Mouse (Mus musculus): ENCODE results near the gene Cog2. TPM values are rescaled to one million over a fixed set of nuclear protein-coding genes. Genes with fewer than 3 reads are reported as not detected.

Cog2 gene
- polyA plus RNA-seq, 1 experiment from 2014 or later, result 12.1 TPM

GRCm38 (mm10) chr8:124567584-124567983 is 47.0 kb downstream of the Cog2 start:
- peak overlapping the region; percentile 68 for H3K4me2 ChIP-seq (ENCODE audit: low read depth, low read length)
- no peaks in the 10 kb centered on the region; the same call in 1 of the 2 replicates for H3K36me3 ChIP-seq (replicated peaks; ENCODE audit: insufficient read depth, low read length)
- H3K27ac ChIP-seq (ENCODE audit: low read depth), result peak overlapping the region; percentile 91
- H3K9ac ChIP-seq (replicated peaks), result peak overlapping the region; percentile 77
- H3K4me1 ChIP-seq (ENCODE audit: insufficient read depth), result peaks cover 11% of the 10 kb centered on the region; the same call in 1 of the 2 replicates
- WGBS (ENCODE audit: insufficient replicate concordance), result 58% methylated on average over 3 of the region's 3 CpGs
- H3K4me3 ChIP-seq (ENCODE audit: low read depth, low read length), result peak overlapping the region; percentile 52
- H3K27me3 ChIP-seq (ENCODE audit: insufficient read depth, low read length), result no peaks in the 10 kb centered on the region
- DNase-seq (peak; percentile 42), ATAC-seq (peak; percentile 4; the same call in 1 of the 2 replicates)
- H3K9me3 ChIP-seq (ENCODE audit: low read length), result no peaks in the 10 kb centered on the region
- TF ChIP-seq CTCF (IDR thresholded peaks at IDR 0.05; ENCODE audit: low read depth), result no peak
- no peak for TF ChIP-seq EP300 (IDR thresholded peaks at IDR 0.05; ENCODE audit: low read depth)

GRCm38 (mm10) chr8:124569100-124569499 is 48.5 kb downstream of the Cog2 start:
- H3K27me3 ChIP-seq (ENCODE audit: insufficient read depth, low read length), result no peaks in the 10 kb centered on the region

GRCm38 (mm10) chr8:124569593-124569992 is 49.0 kb downstream of the Cog2 start, which contains the start of gene Agt:
Agt (minus strand) TSS chr8:124569706.
- H3K4me2 ChIP-seq (ENCODE audit: low read depth, low read length), result peak within 1 kb of the TSS; percentile 68
- peak; percentile 83 for ATAC-seq

More at GRCm38 (mm10) chr8:124569100-124569499, 48.5 kb downstream of the Cog2 start:
- Histone ChIP-seq H3K4me1 (ENCODE audit: insufficient read depth) (peaks cover 9% of the 10 kb centered on the region; the same call in 1 of the 2 replicates), H3K4me3 (ENCODE audit: low read depth, low read length) (peak overlapping the region; percentile 52), H3K9ac (replicated peaks) (peak overlapping the region; percentile 77), H3K4me2 (ENCODE audit: low read depth, low read length) (peak overlapping the region; percentile 68), H3K27ac (ENCODE audit: low read depth) (peak overlapping the region; percentile 91), H3K36me3 (replicated peaks; ENCODE audit: insufficient read depth, low read length) (no peaks in the 10 kb centered on the region), H3K9me3 (ENCODE audit: low read length) (no peaks in the 10 kb centered on the region)
- DNase-seq (no peak), ATAC-seq (no peak)
- WGBS (ENCODE audit: insufficient replicate concordance), result 40% methylated on average over 2 of the region's 2 CpGs
- no peak for TF ChIP-seq CTCF (IDR thresholded peaks at IDR 0.05; ENCODE audit: low read depth)
- no peak for TF ChIP-seq EP300 (IDR thresholded peaks at IDR 0.05; ENCODE audit: low read depth)

GRCm38 (mm10) chr8:124571732-124572429 is 51.3 kb downstream of the Cog2 start:
- ATAC-seq, result peak; percentile 73
- Histone ChIP-seq H3K4me2 (ENCODE audit: low read depth, low read length) (peak overlapping the region; percentile 63; the same call in 1 of the 2 replicates), H3K4me3 (ENCODE audit: low read depth, low read length) (no peak overlapping the region), H3K36me3 (replicated peaks; ENCODE audit: insufficient read depth, low read length) (no peaks in the 10 kb centered on the region), H3K9ac (replicated peaks) (no peak overlapping the region), H3K27ac (ENCODE audit: low read depth) (peak overlapping the region; percentile 89), H3K4me1 (ENCODE audit: insufficient read depth) (peaks cover 8% of the 10 kb centered on the region; the same call in 1 of the 2 replicates), H3K9me3 (ENCODE audit: low read length) (no peaks in the 10 kb centered on the region), H3K27me3 (ENCODE audit: insufficient read depth, low read length) (no peaks in the 10 kb centered on the region)
- TF ChIP-seq EP300 (IDR thresholded peaks at IDR 0.05; ENCODE audit: low read depth) (peak; percentile 90), CTCF (IDR thresholded peaks at IDR 0.05; ENCODE audit: low read depth) (no peak)
- WGBS (ENCODE audit: insufficient replicate concordance), result 42% methylated on average over 8 of the region's 8 CpGs
- peak; percentile 81 for DNase-seq

More at GRCm38 (mm10) chr8:124569593-124569992, 49.0 kb downstream of the Cog2 start, which contains the start of gene Agt:
- peak; percentile 83 for DNase-seq
- H3K4me1 ChIP-seq (ENCODE audit: insufficient read depth), result peaks cover 8% of the 10 kb centered on the region; the same call in 1 of the 2 replicates
- H3K9me3 ChIP-seq (ENCODE audit: low read length), result no peaks in the 10 kb centered on the region
- TF ChIP-seq CTCF (IDR thresholded peaks at IDR 0.05; ENCODE audit: low read depth), result no peak
- TF ChIP-seq EP300 (IDR thresholded peaks at IDR 0.05; ENCODE audit: low read depth), result peak; percentile 61; the same call in 1 of the 2 replicates
- peak within 1 kb of the TSS; percentile 91 for H3K27ac ChIP-seq (ENCODE audit: low read depth)
- H3K4me3 ChIP-seq (ENCODE audit: low read depth, low read length), result peak within 1 kb of the TSS; percentile 52
- no peaks in the 10 kb centered on the region for H3K36me3 ChIP-seq (replicated peaks; ENCODE audit: insufficient read depth, low read length)
- no peaks in the 10 kb centered on the region for H3K27me3 ChIP-seq (ENCODE audit: insufficient read depth, low read length)
- H3K9ac ChIP-seq (replicated peaks), result peak within 1 kb of the TSS; percentile 77
- 58% methylated on average over 2 of the region's 2 CpGs for WGBS (ENCODE audit: insufficient replicate concordance)

GRCm38 (mm10) chr8:124572430-124572775 is 51.8 kb downstream of the Cog2 start:
- Histone ChIP-seq H3K27ac (ENCODE audit: low read depth) (peak overlapping the region; percentile 87; the same call in 1 of the 2 replicates), H3K4me1 (ENCODE audit: insufficient read depth) (peaks cover 8% of the 10 kb centered on the region; the same call in 1 of the 2 replicates), H3K9ac (replicated peaks) (no peak overlapping the region), H3K9me3 (ENCODE audit: low read length) (no peaks in the 10 kb centered on the region), H3K27me3 (ENCODE audit: insufficient read depth, low read length) (no peaks in the 10 kb centered on the region), H3K4me2 (ENCODE audit: low read depth, low read length) (no peak overlapping the region), H3K36me3 (replicated peaks; ENCODE audit: insufficient read depth, low read length) (no peaks in the 10 kb centered on the region), H3K4me3 (ENCODE audit: low read depth, low read length) (no peak overlapping the region)
- no peak for TF ChIP-seq CTCF (IDR thresholded peaks at IDR 0.05; ENCODE audit: low read depth)
- TF ChIP-seq EP300 (IDR thresholded peaks at IDR 0.05; ENCODE audit: low read depth), result no peak
- no peak for ATAC-seq
- DNase-seq, result no peak

GRCm38 (mm10) chr8:124573552-124574340 is 53.2 kb downstream of the Cog2 start:
- ATAC-seq, result no peak
- Histone ChIP-seq H3K4me2 (ENCODE audit: low read depth, low read length) (no peak overlapping the region), H3K4me3 (ENCODE audit: low read depth, low read length) (no peak overlapping the region), H3K27ac (ENCODE audit: low read depth) (peak overlapping the region; percentile 60; the same call in 1 of the 2 replicates), H3K27me3 (ENCODE audit: insufficient read depth, low read length) (no peaks in the 10 kb centered on the region), H3K36me3 (replicated peaks; ENCODE audit: insufficient read depth, low read length) (no peaks in the 10 kb centered on the region), H3K9me3 (ENCODE audit: low read length) (no peaks in the 10 kb centered on the region), H3K4me1 (ENCODE audit: insufficient read depth) (peaks cover 8% of the 10 kb centered on the region; the same call in 1 of the 2 replicates), H3K9ac (replicated peaks) (0 out of 2 replicates have a peak overlapping the region, but pooled peaks have one; percentile 1)
- TF ChIP-seq CTCF (IDR thresholded peaks at IDR 0.05; ENCODE audit: low read depth), result peak; percentile 88
- TF ChIP-seq EP300 (IDR thresholded peaks at IDR 0.05; ENCODE audit: low read depth), result no peak
- WGBS (ENCODE audit: insufficient replicate concordance), result 59% methylated on average over 15 of the region's 15 CpGs
- peak; percentile 90 for DNase-seq

Measured in liver, postnatal 0 days (tissue).